Comparison of ENCODE assay signal across 8 mouse cellular contexts in genomic region chr17:34855825-34856224, GRCm38 (mm10). TPM values are rescaled to one million over a fixed set of nuclear protein-coding genes. Genes with fewer than 3 reads are reported as not detected.
DNase-seq lines count a peak whose midpoint lies in the region; ATAC-seq lines count a peak whose summit lies in the region.

No protein-coding gene starts in this region.

- H3K4me2 ChIP-seq in forebrain, embryonic 14.5 days (ENCODE audit: low read length), result no peak overlapping the region
- no peak overlapping the region for H3K4me2 ChIP-seq in forebrain, embryonic 12.5 days

- no peak overlapping the region for H3K27ac ChIP-seq in forebrain, embryonic 14.5 days (ENCODE audit: low read depth, low read length)
- no peak overlapping the region for H3K27ac ChIP-seq in forebrain, embryonic 12.5 days

- DNase-seq in forebrain, embryonic 14.5 days (ENCODE audit: low spot score), result peak; percentile 40
- peak; percentile 47 for DNase-seq in right cerebral cortex, postnatal 4 days
- no peak for DNase-seq in right cerebral cortex, postnatal 36 days (ENCODE audit: low spot score in 2 of 2)
- DNase-seq in embryo, embryonic 10 days (ENCODE audit: low spot score), result peak; percentile 74
- DNase-seq in lung, postnatal 4 days, result peak; percentile 43 to 64
- DNase-seq in thymus, postnatal 36 days, result peak; percentile 37 to 45

- peaks cover 53% of the 10 kb centered on the region for H3K36me3 ChIP-seq in forebrain, embryonic 14.5 days (ENCODE audit: control insufficient read depth, insufficient read depth, low read length)
- peaks cover 57% of the 10 kb centered on the region for H3K36me3 ChIP-seq in forebrain, embryonic 12.5 days (replicated peaks)

- H3K9ac ChIP-seq in forebrain, embryonic 14.5 days (ENCODE audit: low read length), result no peak overlapping the region
- no peak overlapping the region for H3K9ac ChIP-seq in forebrain, embryonic 12.5 days

- ATAC-seq in forebrain, embryonic 14.5 days, result no peak
- ATAC-seq in forebrain, embryonic 12.5 days (ENCODE audit: low FRiP score), result no peak
- peak; percentile 46 for ATAC-seq in inflammation-experienced regulatory T-cells, adult 6 months

- H3K9me3 ChIP-seq in forebrain, embryonic 14.5 days (replicated peaks; ENCODE audit: control insufficient read depth, low read length), result no peaks in the 10 kb centered on the region
- H3K9me3 ChIP-seq in forebrain, embryonic 12.5 days, result no peaks in the 10 kb centered on the region

- no peak overlapping the region for H3K4me3 ChIP-seq in forebrain, embryonic 14.5 days (ENCODE audit: low read depth, low read length)
- H3K4me3 ChIP-seq in forebrain, embryonic 12.5 days (replicated peaks), result no peak overlapping the region

- no peaks in the 10 kb centered on the region for H3K27me3 ChIP-seq in forebrain, embryonic 14.5 days (replicated peaks; ENCODE audit: control insufficient read depth, insufficient read depth, low read length)
- no peaks in the 10 kb centered on the region for H3K27me3 ChIP-seq in forebrain, embryonic 12.5 days

- WGBS in forebrain, embryonic 14.5 days, result 37% methylated on average over 3 of the region's 3 CpGs
- WGBS in forebrain, embryonic 12.5 days, result 44% methylated on average over 3 of the region's 3 CpGs

- H3K4me1 ChIP-seq in forebrain, embryonic 14.5 days (ENCODE audit: control insufficient read depth, insufficient read depth, low read length), result peaks cover 10% of the 10 kb centered on the region
- H3K4me1 ChIP-seq in forebrain, embryonic 12.5 days, result peaks cover 10% of the 10 kb centered on the region

RNA-seq across cellular contexts. Expression of gene Nelfe, which starts 5.6 kb away (rescaled TPM):
- polyA plus RNA-seq in forebrain, embryonic 14.5 days (2014; fragmentation: Nextera tagmentation; extraction: Ambion mirVana), result 82.9 and 92.3 TPM in 2 replicates
- 124 and 133 TPM in 2 replicates for polyA plus RNA-seq in forebrain, embryonic 12.5 days (2016; fragmentation: Nextera tagmentation; extraction: Ambion mirVana)
- polyA plus RNA-seq in inflammation-experienced regulatory T-cells, adult 6 months (2017; shearing (Covaris generic)), result 10 to 100 TPM; 40.1 to 65.0 (median 47.0) TPM

RNA-seq across cellular contexts. Expression of gene Skiv2l, which starts 5.8 kb away (rescaled TPM):
- 36.6 and 46.9 TPM in 2 replicates for polyA plus RNA-seq in forebrain, embryonic 14.5 days (2014; fragmentation: Nextera tagmentation; extraction: Ambion mirVana)
- polyA plus RNA-seq in forebrain, embryonic 12.5 days (2016; fragmentation: Nextera tagmentation; extraction: Ambion mirVana), result 61.8 and 64.8 TPM in 2 replicates
- polyA plus RNA-seq in inflammation-experienced regulatory T-cells, adult 6 months (2017; shearing (Covaris generic)), result 10 to 100 TPM; 28.6 to 34.2 (median 33.7) TPM

RNA-seq across cellular contexts. Expression of gene Cfb, which starts 6.5 kb away (rescaled TPM):
- polyA plus RNA-seq in forebrain, embryonic 14.5 days (2014; fragmentation: Nextera tagmentation; extraction: Ambion mirVana), result 0.93 and 0.94 TPM in 2 replicates
- 2.9 and 3.6 TPM in 2 replicates for polyA plus RNA-seq in forebrain, embryonic 12.5 days (2016; fragmentation: Nextera tagmentation; extraction: Ambion mirVana)
- 1 to 10 TPM in 1 of 3 experiments, under 1 TPM in 2; 0.24 to 2.6 (median 0.37) TPM for polyA plus RNA-seq in inflammation-experienced regulatory T-cells, adult 6 months (2017; shearing (Covaris generic))

RNA-seq across cellular contexts. Expression of gene Dxo, which starts 19.0 kb away (rescaled TPM):
- polyA plus RNA-seq in forebrain, embryonic 14.5 days (2014; fragmentation: Nextera tagmentation; extraction: Ambion mirVana), result 54.9 and 66.4 TPM in 2 replicates
- 72.9 and 77.6 TPM in 2 replicates for polyA plus RNA-seq in forebrain, embryonic 12.5 days (2016; fragmentation: Nextera tagmentation; extraction: Ambion mirVana)
- polyA plus RNA-seq in inflammation-experienced regulatory T-cells, adult 6 months (2017; shearing (Covaris generic)), result 10 to 100 TPM; 23.9 to 29.0 (median 27.1) TPM

RNA-seq across cellular contexts. Expression of gene Stk19, which starts 19.1 kb away (rescaled TPM):
- 31.7 and 33.8 TPM in 2 replicates for polyA plus RNA-seq in forebrain, embryonic 14.5 days (2014; fragmentation: Nextera tagmentation; extraction: Ambion mirVana)
- polyA plus RNA-seq in forebrain, embryonic 12.5 days (2016; fragmentation: Nextera tagmentation; extraction: Ambion mirVana), result 28.6 and 32.7 TPM in 2 replicates
- polyA plus RNA-seq in inflammation-experienced regulatory T-cells, adult 6 months (2017; shearing (Covaris generic)), result 10 to 100 TPM; 30.4 to 44.5 (median 37.2) TPM

Comparison
In these comparisons a context has a peak if more than half of its experiments do, and no peak if none do; other contexts are left out.
1. DNase-seq: peak in forebrain, embryonic 14.5 days (single experiment), right cerebral cortex, postnatal 4 days (single experiment), embryo, embryonic 10 days (single experiment), lung, postnatal 4 days (2 of 2) and thymus, postnatal 36 days (2 of 2); none in right cerebral cortex, postnatal 36 days (0 of 2).